In genomic region chr14:87140963-87141486, GRCm38 (mm10) we compare ENCODE assay signal across 8 mouse cellular contexts. TPM values are rescaled to one million over a fixed set of nuclear protein-coding genes. Genes with fewer than 3 reads are reported as not detected.
DNase-seq lines count a peak whose midpoint lies in the region; ATAC-seq lines count a peak whose summit lies in the region.

Gene Diaph3 (minus strand): TSS chr14:87141235.

- H3K9ac ChIP-seq in hindbrain, embryonic 16.5 days (ENCODE audit: low read depth, low read length): peak within 1 kb of the TSS; percentile 41

- no peaks in the 10 kb centered on the region for H3K27me3 ChIP-seq in hindbrain, embryonic 16.5 days (replicated peaks; ENCODE audit: control insufficient read depth, insufficient read depth, low read length)

- peak within 1 kb of the TSS; percentile 76 for H3K4me2 ChIP-seq in hindbrain, embryonic 16.5 days (ENCODE audit: low read length)

- H3K27ac ChIP-seq in hindbrain, embryonic 16.5 days (ENCODE audit: low read depth, low read length): no peak within 1 kb of the TSS
- H3K27ac ChIP-seq in macrophage: peak within 1 kb of the TSS; percentile 25

- H3K4me1 ChIP-seq in hindbrain, embryonic 16.5 days (ENCODE audit: control insufficient read depth, insufficient read depth, low read depth, low read length): peaks cover 2% of the 10 kb centered on the region; the same call in 1 of the 2 replicates

- peak within 1 kb of the TSS; percentile 53 for H3K4me3 ChIP-seq in hindbrain, embryonic 16.5 days (ENCODE audit: low read length)
- peak within 1 kb of the TSS; percentile 71 for H3K4me3 ChIP-seq in macrophage (ENCODE audit: inconsistent target)

- peak; percentile 100 for ATAC-seq in hindbrain, embryonic 16.5 days

- DNase-seq in WW6 (ENCODE audit: low read depth, low spot score): peak; percentile 93
- DNase-seq in cerebellum, postnatal 4 days (ENCODE audit: low spot score in 2 of 2): peak; percentile 97 to 99
- DNase-seq in gastrocnemius, adult 18-20 months (ENCODE audit: low spot score): peak; percentile 88
- peak; percentile 96 to 97 for DNase-seq in left cerebral cortex, adult 18-20 months (ENCODE audit: low spot score in 2 of 2)
- peak; percentile 96 for DNase-seq in right cerebral cortex, adult 18-20 months
- peak; percentile 93 for DNase-seq in urinary bladder, postnatal 10 days (ENCODE audit: low spot score)

- H3K9me3 ChIP-seq in hindbrain, embryonic 16.5 days (ENCODE audit: control insufficient read depth, low read length): no peaks in the 10 kb centered on the region

- H3K36me3 ChIP-seq in hindbrain, embryonic 16.5 days (ENCODE audit: control insufficient read depth, insufficient read depth, low read length): no peaks in the 10 kb centered on the region
- no peaks in the 10 kb centered on the region for H3K36me3 ChIP-seq in macrophage (ENCODE audit: inconsistent target)

- WGBS in hindbrain, embryonic 16.5 days: under 1% methylated on average over 35 of the region's 43 CpGs
- under 1% methylated on average over 43 of the region's 43 CpGs for WGBS in macrophage (ENCODE audit: missing documents)

- H3K79me2 ChIP-seq in macrophage (ENCODE audit: inconsistent target): peaks cover 46% of the 10 kb centered on the region

RNA-seq across cellular contexts. Expression of gene Diaph3, which starts in this region (rescaled TPM):
- total RNA-seq in gastrocnemius, adult 18-20 months (2021): under 1 TPM; 0.16 to 0.24 TPM
- polyA plus RNA-seq in hindbrain, embryonic 16.5 days (2015; fragmentation: Nextera tagmentation; extraction: Ambion mirVana): 4.1 and 4.5 TPM in 2 replicates
- total RNA-seq in left cerebral cortex, adult 18-20 months (2021): 1 to 10 TPM; 2.8 to 3.2 TPM
- total RNA-seq in macrophage (2018; cell fraction: chromatin; rRNA removed): 10 to 100 TPM in 24 of 26 experiments, 1 to 10 TPM in 2; 7.8 to 48.8 (median 16.8) TPM
- 1 to 10 TPM in 25 of 26 experiments, under 1 TPM in 1; 0.93 to 5.1 (median 2.8) TPM for total RNA-seq in macrophage (2018; cell fraction: cytosol; rRNA removed)
- total RNA-seq in macrophage (2018; cell fraction: nucleus; rRNA removed): 10 to 100 TPM in 7 of 26 experiments, 1 to 10 TPM in 19; 1.8 to 41.2 (median 7.1) TPM
- polyA plus RNA-seq in macrophage (2018): 1.1 to 6.6 TPM (median 4.9 TPM) in 3 replicates

Comparison
In these comparisons a context has a peak if more than half of its experiments do, and no peak if none do; other contexts are left out.
1. Peak in DNase-seq in gastrocnemius, adult 18-20 months; RNA of the gene not detected or under 1 TPM.